Mouse (Mus musculus) olfactory bulb, adult 2 months (tissue): ENCODE results near the gene Calm3.

Experiments used
- CTCF ChIP-seq: fragments of 200-500 bp; IDR thresholded peaks from 2 replicates; pipeline ENCODE4 v1.5.1; 2012; ENCODE audit warnings: low read depth, mild to moderate bottlenecking, low read length, moderate library complexity; ENCODE audit not compliant: insufficient read depth
- POLR2A ChIP-seq: fragments of 200-500 bp; IDR thresholded peaks from 2 replicates; pipeline ENCODE4 v1.6.1; 2012; ENCODE audit warnings: mild to moderate bottlenecking, low read depth, low read length, moderate library complexity; ENCODE audit not compliant: insufficient read depth

- peak; percentile 93 for TF ChIP-seq CTCF
- no peak for TF ChIP-seq POLR2A
Observed at GRCm38 (mm10) chr7:16874190-16874589, 49.7 kb downstream of the Calm3 start.
